Mouse (Mus musculus) heart, adult 9 months (tissue): Measurements from ENCODE around the gene Cdkl3.
"Not testable (repeated sequence)": the region's sequence is repeated elsewhere in the genome, so short reads cannot be mapped to it uniquely, and the experiment has no call there.

Source experiments
- DNase-seq, 2 experiments: peaks; one replicate each; pipeline ENCODE4 v3.0.0; 2022; ENCODE audit warnings: low spot score in 2 of 2

The Cdkl3 gene

GRCm38 (mm10) chr11:52117156-52117555, 113.1 kb downstream of the Cdkl3 start:
- no peak for DNase-seq

GRCm38 (mm10) chr11:52120415-52120814, 116.4 kb downstream of the Cdkl3 start:
- DNase-seq: not testable (repeated sequence)

- no peak for DNase-seq
Observed at GRCm38 (mm10) chr11:52122045-52122444, 118.0 kb downstream of the Cdkl3 start.

- DNase-seq: no peak
Observed at GRCm38 (mm10) chr11:52124468-52124867, 120.4 kb downstream of the Cdkl3 start.

- no peak for DNase-seq
Observed at GRCm38 (mm10) chr11:52127169-52127568, 123.1 kb downstream of the Cdkl3 start.

- DNase-seq: no peak
Observed at GRCm38 (mm10) chr11:52127760-52128159, 123.7 kb downstream of the Cdkl3 start.

- DNase-seq: no peak
Observed at GRCm38 (mm10) chr11:52128316-52129061, 124.5 kb downstream of the Cdkl3 start.

GRCm38 (mm10) chr11:52129171-52129570, 125.2 kb downstream of the Cdkl3 start:
- no peak for DNase-seq

GRCm38 (mm10) chr11:52129621-52130450, 125.8 kb downstream of the Cdkl3 start:
- DNase-seq: peak; percentile 21 to 37

GRCm38 (mm10) chr11:52130451-52131068, 126.5 kb downstream of the Cdkl3 start:
- DNase-seq: no peak
